Mouse (Mus musculus) G1E (cell line): ENCODE data around the gene Lcorl.

Source experiments
- CTCF ChIP-seq: IDR thresholded peaks from 2 replicates; pipeline ENCODE4 v1.5.1; 2012; ENCODE audit warnings: low read depth, low read length, inconsistent platforms, mixed read lengths
- GATA1 ChIP-seq: IDR thresholded peaks from 2 replicates; pipeline ENCODE4 v1.6.1; 2012; ENCODE audit warnings: borderline replicate concordance, low read length, inconsistent platforms, mixed read lengths
- POLR2AphosphoS5 ChIP-seq: IDR thresholded peaks from 2 replicates; pipeline ENCODE4 v1.6.1; 2012; ENCODE audit warnings: low read depth, low read length, inconsistent platforms; ENCODE audit not compliant: insufficient replicate concordance
- TAL1 ChIP-seq: conservative IDR thresholded peaks from 2 replicates; pipeline ENCODE4 v1.6.1; 2012; ENCODE audit warnings: low read depth, low read length, inconsistent platforms, mixed read lengths

- TF ChIP-seq TAL1 (no peak), CTCF (no peak), POLR2AphosphoS5 (no peak), GATA1 (no peak)
Observed at GRCm38 (mm10) chr5:45835131-45835530, 22.3 kb downstream of the Lcorl start.
